Mouse (Mus musculus) liver, adult 2 months (tissue): ENCODE measurements around the gene Oxtr. TPM values are rescaled to one million over a fixed set of nuclear protein-coding genes. Genes with fewer than 3 reads are reported as not detected.

Experiments used
- DNase-seq: peaks from one replicate; pipeline ENCODE4 v3.0.0-alpha.2; 2011; ENCODE audit warnings: low read depth, low spot score; ENCODE audit errors: extremely low read depth
- H3K27ac ChIP-seq: fragments of 200-500 bp; replicated peaks from 2 replicates; pipeline ENCODE4 v1.5.1; 2012; ENCODE audit warnings: low read depth, mild to moderate bottlenecking, control low read depth, inconsistent platforms, low read length; ENCODE audit not compliant: insufficient read depth
- H3K27me3 ChIP-seq: fragments of 200-500 bp; 2 replicates; pipeline ENCODE4 v1.6.1; 2012; ENCODE audit warnings: mild to moderate bottlenecking, moderate library complexity, low read length, inconsistent platforms; ENCODE audit not compliant: control insufficient read depth, insufficient read depth
- H3K36me3 ChIP-seq: fragments of 200-500 bp; 2 replicates; pipeline ENCODE4 v1.6.1; 2012; ENCODE audit warnings: low read length, inconsistent platforms; ENCODE audit not compliant: control insufficient read depth, insufficient read depth
- H3K4me1 ChIP-seq: fragments of 200-500 bp; 2 replicates; pipeline ENCODE4 v1.6.1; 2011; ENCODE audit warnings: low read length; ENCODE audit not compliant: control insufficient read depth, insufficient read depth
- H3K4me3 ChIP-seq: fragments of 200-500 bp; 2 replicates; pipeline ENCODE4 v1.5.1; 2011; ENCODE audit warnings: low read depth, mild to moderate bottlenecking, control low read depth, low read length, moderate library complexity; ENCODE audit not compliant: insufficient read depth
- H3K79me2 ChIP-seq: fragments of 200-500 bp; 2 replicates; pipeline ENCODE4 v1.6.1; 2012; ENCODE audit warnings: inconsistent platforms, mild to moderate bottlenecking, low read length, moderate library complexity; ENCODE audit not compliant: control insufficient read depth, insufficient read depth
- H3K9ac ChIP-seq: fragments of 200-500 bp; 2 replicates; pipeline ENCODE4 v1.6.1; 2012; ENCODE audit warnings: low read depth, mild to moderate bottlenecking, control low read depth, inconsistent platforms, low read length
- CTCF ChIP-seq: fragments of 200-500 bp; IDR thresholded peaks from 2 replicates; pipeline ENCODE4 v1.5.1; 2011; ENCODE audit warnings: low read depth, low read length, control low read depth
- POLR2A ChIP-seq: fragments of 200-500 bp; IDR thresholded peaks from 2 replicates; pipeline ENCODE4 v1.6.1; 2011; ENCODE audit warnings: low read length, control low read depth; ENCODE audit not compliant: insufficient read depth; ENCODE audit errors: extremely low read depth
- WGBS: fragments of 180-500 bp; shearing (Covaris S2); methylation state at CpG from one replicate; pipeline ENCODE4 v1.1.7; 2018; 5-methylcytosine and 5-hydroxymethylcytosine counted together
- polyA plus RNA-seq: library from polyadenylated mRNA; depleted of rRNA; stranded (reverse); fragments of >200 nt; gene quantifications from 2 replicates; pipeline ENCODE4 v1.2.3, GENCODE M21; 2012; rRNA removed
- total RNA-seq: library from RNA; depleted of rRNA; stranded (reverse); fragments of >200 nt; gene quantifications from 2 replicates; pipeline ENCODE4 v1.2.3, GENCODE M21; 2014; rRNA removed

Gene Oxtr
- total RNA-seq (0.34 TPM in 1 of 2 replicates, not detected in the other), polyA plus RNA-seq (not detected in 2 replicates)

DNA sequence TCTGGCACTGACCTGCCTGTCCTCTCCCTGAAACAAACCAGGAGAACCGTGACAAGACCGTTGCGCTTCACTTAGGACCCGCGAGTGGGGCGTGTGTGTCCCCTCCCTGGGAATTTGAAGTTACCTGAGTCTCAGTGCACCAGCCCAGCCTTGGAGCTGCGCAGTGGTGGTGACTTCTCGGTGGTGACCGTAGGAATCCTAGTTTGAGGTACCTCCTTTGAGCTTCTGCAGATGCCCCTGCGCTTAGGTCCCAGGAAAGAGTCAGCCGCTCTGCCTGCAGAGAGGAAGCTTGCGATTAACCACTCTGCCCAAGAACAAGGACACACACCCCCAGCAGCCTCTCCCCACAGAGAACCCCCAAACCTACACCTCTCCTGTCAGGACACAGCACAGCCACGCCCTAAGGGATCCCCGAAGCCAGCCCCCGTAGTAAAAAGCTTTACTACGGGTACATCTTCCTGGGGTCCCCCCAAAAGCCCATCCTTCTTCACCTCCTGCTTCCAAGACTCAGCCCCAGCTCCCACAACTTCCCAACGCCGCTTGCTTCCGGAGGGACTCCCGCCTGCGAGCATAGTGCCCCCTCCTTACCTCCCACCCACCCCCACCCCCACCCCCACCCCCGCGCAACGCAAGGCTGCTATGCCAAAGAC, at the start of gene Oxtr:
Gene Oxtr (minus strand): TSS at position 34 of the 650 bp plus-strand sequence.
- TF ChIP-seq POLR2A (no peak), CTCF (no peak)
- peaks cover 14% of the 10 kb centered on the region for H3K27me3 ChIP-seq
- H3K4me3 ChIP-seq = peak within 1 kb of the TSS; percentile 31; the same call in 1 of the 2 replicates
- no peak within 1 kb of the TSS for H3K9ac ChIP-seq
- peaks cover 3% of the 10 kb centered on the region; the same call in 1 of the 2 replicates for H3K4me1 ChIP-seq
- no peaks in the 10 kb centered on the region for H3K36me3 ChIP-seq
- DNase-seq = no peak
- H3K27ac ChIP-seq = no peak within 1 kb of the TSS
- 11% methylated on average over 24 of the region's 24 CpGs for WGBS
- H3K79me2 ChIP-seq = no peaks in the 10 kb centered on the region

- H3K27me3 ChIP-seq = no peaks in the 10 kb centered on the region
- no peaks in the 10 kb centered on the region for H3K36me3 ChIP-seq
- H3K9ac ChIP-seq = no peak overlapping the region
- no peaks in the 10 kb centered on the region for H3K4me1 ChIP-seq
- no peak overlapping the region for H3K27ac ChIP-seq
- no peak for TF ChIP-seq CTCF
- TF ChIP-seq POLR2A = no peak
- DNase-seq = no peak
- no peaks in the 10 kb centered on the region for H3K79me2 ChIP-seq
- H3K4me3 ChIP-seq = no peak overlapping the region
- 82% methylated on average over 5 of the region's 5 CpGs for WGBS
These were observed 35.7 kb upstream of the Oxtr start for GRCm38 (mm10) chr6:112525434-112525833.

DNA sequence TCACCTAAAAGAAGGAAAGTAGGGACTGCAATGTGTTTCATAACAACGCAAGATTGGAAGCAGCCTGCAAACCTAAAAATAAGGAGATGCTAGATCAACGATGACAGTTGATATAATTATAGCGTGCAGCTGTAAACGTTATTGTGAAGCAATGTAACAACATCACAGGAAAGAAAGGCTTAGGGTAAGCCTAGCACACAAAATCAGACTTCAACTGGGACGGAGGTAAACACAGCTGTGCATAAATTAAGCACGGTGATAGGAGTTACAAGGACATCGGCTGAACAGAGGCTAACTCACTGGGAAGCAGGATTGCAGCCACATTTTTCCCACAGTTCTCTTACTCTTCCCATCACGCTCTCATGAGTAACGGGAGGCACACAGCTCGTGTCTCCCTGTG, 34.7 kb upstream of the Oxtr start:
- TF ChIP-seq POLR2A (no peak), CTCF (no peak)
- WGBS = 59% methylated on average over 10 of the region's 10 CpGs

GRCm38 (mm10) chr6:112517991-112518390, 28.2 kb upstream of the Oxtr start:
- 67% methylated on average over 3 of the region's 3 CpGs for WGBS
- Histone ChIP-seq H3K36me3 (no peaks in the 10 kb centered on the region), H3K9ac (no peak overlapping the region), H3K27ac (no peak overlapping the region), H3K4me3 (no peak overlapping the region), H3K79me2 (no peaks in the 10 kb centered on the region), H3K4me1 (no peaks in the 10 kb centered on the region), H3K27me3 (no peaks in the 10 kb centered on the region)
- no peak for DNase-seq
- TF ChIP-seq POLR2A = no peak
- no peak for TF ChIP-seq CTCF

More for the DNA sequence above, 34.7 kb upstream of the Oxtr start:
- no peak overlapping the region for H3K27ac ChIP-seq
- H3K9ac ChIP-seq = no peak overlapping the region
- no peaks in the 10 kb centered on the region for H3K4me1 ChIP-seq
- no peaks in the 10 kb centered on the region for H3K27me3 ChIP-seq
- no peak for DNase-seq
- H3K36me3 ChIP-seq = no peaks in the 10 kb centered on the region
- H3K4me3 ChIP-seq = no peak overlapping the region
- H3K79me2 ChIP-seq = no peaks in the 10 kb centered on the region

GRCm38 (mm10) chr6:112517572-112517971, 27.8 kb upstream of the Oxtr start:
- Histone ChIP-seq H3K4me3 (no peak overlapping the region), H3K9ac (no peak overlapping the region), H3K27me3 (no peaks in the 10 kb centered on the region), H3K4me1 (no peaks in the 10 kb centered on the region), H3K27ac (no peak overlapping the region), H3K36me3 (no peaks in the 10 kb centered on the region), H3K79me2 (no peaks in the 10 kb centered on the region)
- 82% methylated on average over 3 of the region's 3 CpGs for WGBS
- no peak for TF ChIP-seq POLR2A
- TF ChIP-seq CTCF = no peak
- DNase-seq = no peak

DNA sequence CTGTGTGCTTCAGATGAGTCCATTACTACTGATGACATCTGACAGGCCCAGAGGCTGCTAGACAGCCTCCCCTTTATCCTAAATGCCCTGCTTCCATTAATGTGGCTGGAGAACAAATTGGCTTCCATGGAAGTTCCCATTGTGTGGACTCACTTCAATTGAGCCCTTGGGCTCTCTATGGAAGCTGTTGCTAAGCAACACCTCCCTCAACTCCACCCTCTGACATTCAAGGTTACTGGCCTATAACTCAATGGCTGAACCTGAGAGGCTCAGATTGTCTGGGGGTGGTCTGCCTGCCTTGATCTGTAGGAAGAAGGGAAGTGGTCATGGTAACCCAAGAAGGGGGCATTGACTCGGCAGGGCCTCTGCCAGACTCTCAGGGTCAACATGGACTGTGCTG, 26.8 kb upstream of the Oxtr start:
- H3K9ac ChIP-seq = no peak overlapping the region
- WGBS = 62% methylated on average over 1 of the region's 1 CpGs
- no peak overlapping the region for H3K4me3 ChIP-seq
- no peaks in the 10 kb centered on the region for H3K36me3 ChIP-seq
- no peak overlapping the region for H3K27ac ChIP-seq
- H3K27me3 ChIP-seq = no peaks in the 10 kb centered on the region
- H3K4me1 ChIP-seq = no peaks in the 10 kb centered on the region
- DNase-seq = no peak
- no peaks in the 10 kb centered on the region for H3K79me2 ChIP-seq
- TF ChIP-seq POLR2A (no peak), CTCF (no peak)
